Mouse (Mus musculus) retina, adult 2 months (tissue): ENCODE results near the gene Mknk1.

Experiments
- DNase-seq: peaks from one replicate; pipeline ENCODE4 v3.0.0-alpha.2; 2012; ENCODE audit warnings: low read depth, low spot score

The Mknk1 gene

GRCm38 (mm10) chr4:115838696-115839641, at the start of gene Mknk1:
Gene Mknk1, plus strand, starts transcription at chr4:115839198.
- DNase-seq, result peak; percentile 85

- no peak for DNase-seq
Measured at GRCm38 (mm10) chr4:115790864-115791263, 48.1 kb upstream of the Mknk1 start.

- DNase-seq, result no peak
Measured at GRCm38 (mm10) chr4:115795360-115795759, 43.6 kb upstream of the Mknk1 start.

GRCm38 (mm10) chr4:115799981-115800380, 39.0 kb upstream of the Mknk1 start:
- no peak for DNase-seq

- DNase-seq, result no peak
Measured at GRCm38 (mm10) chr4:115812326-115812725, 26.7 kb upstream of the Mknk1 start.

GRCm38 (mm10) chr4:115815606-115816005, 23.4 kb upstream of the Mknk1 start:
- DNase-seq, result no peak

- no peak for DNase-seq
Measured at GRCm38 (mm10) chr4:115820199-115820598, 18.8 kb upstream of the Mknk1 start.

GRCm38 (mm10) chr4:115820944-115821343, 18.1 kb upstream of the Mknk1 start:
- DNase-seq, result no peak

GRCm38 (mm10) chr4:115821431-115821830, 17.6 kb upstream of the Mknk1 start:
- no peak for DNase-seq

- DNase-seq, result no peak
Measured at GRCm38 (mm10) chr4:115821928-115822327, 17.1 kb upstream of the Mknk1 start.

- no peak for DNase-seq
Measured at GRCm38 (mm10) chr4:115824178-115824577, 14.8 kb upstream of the Mknk1 start.

GRCm38 (mm10) chr4:115825271-115825670, 13.7 kb upstream of the Mknk1 start:
- no peak for DNase-seq

- no peak for DNase-seq
Measured at GRCm38 (mm10) chr4:115827066-115827465, 11.9 kb upstream of the Mknk1 start.

GRCm38 (mm10) chr4:115827535-115827887, 11.5 kb upstream of the Mknk1 start:
- no peak for DNase-seq

- DNase-seq, result peak; percentile 30
Measured at GRCm38 (mm10) chr4:115827888-115828571, 11.0 kb upstream of the Mknk1 start, which contains the start of gene Mob3c. Gene Mob3c, plus strand, starts transcription at chr4:115828092.

GRCm38 (mm10) chr4:115828572-115828902, 10.5 kb upstream of the Mknk1 start:
- no peak for DNase-seq

- no peak for DNase-seq
Measured at GRCm38 (mm10) chr4:115830491-115830890, 8.5 kb upstream of the Mknk1 start.

- no peak for DNase-seq
Measured at GRCm38 (mm10) chr4:115831221-115831620, 7.8 kb upstream of the Mknk1 start.

- no peak for DNase-seq
Measured at GRCm38 (mm10) chr4:115832040-115832439, 7.0 kb upstream of the Mknk1 start.

GRCm38 (mm10) chr4:115835576-115835975, 3.4 kb upstream of the Mknk1 start:
- DNase-seq, result no peak

GRCm38 (mm10) chr4:115838196-115838595, 802 bp upstream of the Mknk1 start:
- DNase-seq, result no peak

- no peak for DNase-seq
Measured at GRCm38 (mm10) chr4:115839956-115840355, 958 bp downstream of the Mknk1 start.

- no peak for DNase-seq
Measured at GRCm38 (mm10) chr4:115840842-115841241, 1.8 kb downstream of the Mknk1 start.
